Mouse (Mus musculus) gonadal fat pad, adult 2 months (tissue): ENCODE measurements around the gene Rab7b. TPM values are rescaled to one million over a fixed set of nuclear protein-coding genes. Genes with fewer than 3 reads are reported as not detected.

Experiments
- DNase-seq: peaks from one replicate; pipeline ENCODE4 v3.0.0-alpha.2; 2012; ENCODE audit warnings: low read depth
- polyA plus RNA-seq: library from polyadenylated mRNA; depleted of rRNA; stranded (reverse); fragments of >200 nt; gene quantifications from 2 replicates; pipeline ENCODE4 v1.2.3, GENCODE M21; 2012

Gene Rab7b
- polyA plus RNA-seq, 1 experiment = 7.0 TPM

GRCm38 (mm10) chr1:131695308-131695707 lies 6.8 kb downstream of the Rab7b start:
- no peak for DNase-seq

- DNase-seq = no peak
Observed at GRCm38 (mm10) chr1:131696325-131696724, 7.8 kb downstream of the Rab7b start.

- no peak for DNase-seq
Observed at GRCm38 (mm10) chr1:131698770-131699169, 10.3 kb downstream of the Rab7b start.

DNA sequence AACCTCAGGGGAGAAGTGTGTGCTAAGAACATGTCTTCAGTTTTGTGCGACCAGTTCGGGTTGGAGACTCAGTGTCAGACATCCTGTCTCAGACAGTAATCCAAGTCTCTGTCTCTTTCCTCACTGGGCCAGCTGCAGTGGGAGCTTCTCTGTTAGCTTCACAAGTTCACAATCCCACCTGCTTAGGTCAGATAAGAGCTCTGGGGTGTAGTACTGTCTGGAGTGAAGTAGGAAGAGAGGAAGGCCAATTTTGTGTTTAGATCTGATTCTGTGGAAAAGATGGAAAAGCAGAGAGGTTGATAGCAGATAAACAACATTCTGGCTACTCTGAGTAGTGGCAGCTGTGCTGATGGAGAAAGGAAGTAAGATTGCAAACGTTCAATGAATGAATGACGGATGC lies 11.1 kb downstream of the Rab7b start:
- DNase-seq = no peak

DNA sequence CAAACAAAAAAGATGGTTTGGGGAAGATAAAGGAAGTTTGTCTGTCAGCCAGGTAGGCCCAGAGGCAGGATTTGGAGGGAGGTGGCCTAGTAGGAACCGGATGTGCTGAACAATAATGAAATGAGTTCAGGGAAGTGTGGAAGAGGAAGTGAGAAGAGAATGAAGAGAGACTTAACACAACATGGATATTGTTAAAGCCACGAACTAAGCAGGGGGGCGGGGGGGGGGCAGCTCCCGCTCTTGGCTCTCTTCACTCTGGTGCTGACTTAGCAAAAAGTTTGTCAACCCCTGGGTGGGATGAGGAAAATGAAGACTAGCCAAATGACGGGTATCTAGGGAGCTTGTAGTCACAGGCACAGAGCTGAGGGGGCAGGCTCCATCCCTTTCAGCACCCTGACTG lies 12.0 kb downstream of the Rab7b start:
- no peak for DNase-seq

- DNase-seq = no peak
Observed at GRCm38 (mm10) chr1:131701391-131701790, 12.9 kb downstream of the Rab7b start.

DNA sequence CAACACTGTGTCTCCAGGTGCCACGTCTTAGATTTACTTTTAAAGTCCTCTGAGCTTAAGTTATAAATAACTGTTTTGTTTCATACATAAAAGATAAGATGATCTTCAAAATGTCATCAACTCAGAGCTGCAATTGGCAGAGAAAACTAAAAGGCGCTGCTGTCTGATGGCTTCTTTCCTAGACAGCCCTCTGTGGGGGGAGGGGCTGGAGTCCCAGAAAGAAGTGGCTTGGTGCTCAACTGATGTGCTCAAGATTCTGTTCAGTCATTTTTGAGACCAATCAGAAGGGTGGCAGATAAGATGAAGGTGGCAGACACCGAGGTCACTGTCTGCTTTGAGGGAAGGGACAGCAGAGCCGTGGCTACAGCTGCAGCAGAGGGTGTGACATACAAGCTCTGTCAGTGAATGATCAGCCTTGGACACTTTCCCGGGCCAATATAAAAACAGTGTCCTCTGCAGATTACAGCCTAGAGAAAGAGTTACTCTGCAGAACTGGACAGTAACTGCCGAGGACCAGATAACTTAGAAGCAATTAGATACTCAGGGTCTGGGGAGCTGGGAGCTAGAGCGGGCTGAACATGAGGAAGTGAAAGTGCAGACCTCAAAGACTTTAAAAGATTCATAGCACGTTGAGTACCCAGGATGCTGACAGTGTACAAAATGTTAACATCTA lies 13.7 kb downstream of the Rab7b start:
- DNase-seq = no peak

DNA sequence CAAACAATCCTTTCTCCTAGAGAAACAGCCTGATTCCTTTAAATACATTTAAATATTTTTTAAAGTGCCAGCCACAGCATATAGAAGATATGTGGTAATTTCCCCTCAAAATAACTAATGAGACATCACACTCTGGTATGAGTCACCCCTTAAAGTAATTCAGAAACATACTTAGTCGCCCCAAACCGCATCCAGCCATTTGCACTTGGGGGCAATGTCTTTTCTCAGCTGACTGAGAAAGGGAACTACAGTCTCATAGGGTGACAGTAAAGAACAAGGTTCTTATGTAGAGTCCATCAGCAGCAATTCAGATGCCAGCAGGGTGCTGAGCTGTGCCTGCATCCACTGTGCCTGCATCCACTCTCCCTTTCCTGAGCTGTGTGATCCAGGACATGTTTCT lies 15.0 kb downstream of the Rab7b start:
- no peak for DNase-seq

- no peak for DNase-seq
Observed at GRCm38 (mm10) chr1:131708338-131708737, 19.8 kb downstream of the Rab7b start.

DNA sequence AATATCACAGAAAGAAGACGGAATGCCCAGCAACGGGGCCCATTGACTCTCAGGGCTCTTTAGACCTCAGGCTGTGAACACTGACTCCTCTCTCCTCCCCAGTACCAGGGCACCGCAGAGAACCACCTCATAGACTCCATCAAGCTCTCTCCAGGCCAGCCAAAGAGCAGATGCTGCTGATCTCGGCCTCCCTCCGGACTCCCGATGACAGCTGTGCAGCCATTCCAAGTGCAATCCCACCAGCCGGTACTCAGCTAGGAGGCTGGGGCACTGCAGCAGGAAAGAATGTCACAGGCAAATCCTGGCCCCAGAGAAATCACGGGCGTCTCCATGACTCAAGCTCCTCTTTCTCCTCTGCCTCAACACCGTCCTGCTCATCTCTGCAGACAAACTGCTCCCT lies 23.0 kb downstream of the Rab7b start:
- DNase-seq = no peak

GRCm38 (mm10) chr1:131712386-131712785 lies 23.9 kb downstream of the Rab7b start:
- DNase-seq = no peak

DNA sequence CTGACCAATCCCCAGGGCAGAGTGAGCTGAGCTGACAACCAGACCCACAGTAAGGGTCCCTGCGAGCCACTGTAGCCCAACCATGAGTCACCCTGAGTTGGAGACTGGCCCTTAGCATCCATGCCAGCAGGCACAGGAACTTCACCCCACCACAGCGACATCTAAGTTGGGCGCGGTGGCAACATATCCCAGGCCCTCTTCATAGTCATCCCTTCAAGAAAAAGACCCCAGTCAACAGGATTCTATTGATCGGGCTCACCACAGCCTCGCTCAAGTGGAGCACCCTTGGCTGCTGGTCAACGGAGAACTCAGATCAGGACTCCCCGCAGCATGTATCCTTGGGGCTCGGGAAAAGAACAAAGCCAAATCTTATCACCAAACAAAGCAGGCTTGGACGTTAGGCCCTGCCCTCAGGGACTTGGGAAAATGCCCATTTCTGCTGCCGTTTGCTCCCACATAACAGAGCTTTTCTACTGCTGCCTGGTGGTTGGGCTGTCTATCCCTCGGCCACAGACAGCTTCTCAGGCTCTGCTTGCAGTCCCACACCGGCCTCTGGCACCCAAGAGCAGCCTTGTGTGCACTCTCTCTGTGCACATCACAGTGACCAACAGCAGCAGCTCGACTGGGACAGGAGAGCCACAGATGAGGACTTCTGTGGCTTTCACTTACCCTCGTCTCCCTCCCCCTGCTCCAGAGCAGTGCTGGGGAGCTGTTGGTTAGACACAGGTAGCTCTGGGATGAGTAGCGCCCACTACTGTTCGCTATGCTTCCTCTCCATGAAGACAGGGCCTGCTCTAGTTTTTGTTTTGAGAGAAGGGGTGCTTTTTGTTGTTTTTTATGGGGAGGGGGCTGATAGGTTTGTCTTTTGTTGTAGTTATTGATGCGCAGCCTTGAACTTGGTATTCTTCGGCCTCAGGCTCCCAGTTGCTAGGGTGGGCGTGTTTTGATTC lies 26.2 kb downstream of the Rab7b start:
- DNase-seq = no peak

DNA sequence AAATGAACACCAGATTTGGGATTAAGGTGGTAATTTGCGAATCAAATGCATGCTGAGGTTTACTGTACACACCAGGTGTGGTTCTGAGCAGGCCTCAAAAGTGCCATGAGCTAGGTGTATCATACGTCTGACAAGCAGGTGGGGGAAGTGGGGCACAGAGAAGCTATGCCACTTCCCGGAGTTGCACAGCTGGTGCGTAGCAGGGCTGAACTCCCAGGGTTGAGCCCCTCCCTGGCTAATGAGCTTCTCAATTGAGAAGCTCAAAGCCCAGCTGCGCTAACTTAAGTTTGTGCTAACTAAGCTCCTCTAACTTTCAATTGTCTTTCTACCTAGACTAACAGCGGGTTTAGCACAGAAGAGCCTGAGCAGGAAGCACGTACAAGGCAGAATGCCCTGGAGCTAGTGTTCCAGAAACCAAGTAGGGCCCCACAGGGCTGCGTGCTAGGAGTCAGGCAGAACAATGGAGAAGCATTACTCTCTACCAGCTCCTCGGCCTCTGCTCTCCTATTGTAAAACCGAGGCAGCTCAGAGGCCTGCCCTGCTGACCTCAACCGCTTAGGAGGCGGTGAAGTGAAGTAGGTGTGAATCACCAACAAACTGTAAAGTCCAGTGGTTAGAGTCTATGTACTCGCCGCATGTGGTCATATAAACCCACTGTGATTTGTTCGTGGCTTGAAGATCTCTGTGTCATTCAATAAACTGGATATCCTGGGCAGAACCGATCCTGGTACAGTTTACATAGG lies 30.6 kb downstream of the Rab7b start:
- DNase-seq = no peak

- no peak for DNase-seq
Observed at GRCm38 (mm10) chr1:131721989-131722388, 33.5 kb downstream of the Rab7b start.

GRCm38 (mm10) chr1:131723549-131723948 lies 35.1 kb downstream of the Rab7b start:
- DNase-seq = no peak

DNA sequence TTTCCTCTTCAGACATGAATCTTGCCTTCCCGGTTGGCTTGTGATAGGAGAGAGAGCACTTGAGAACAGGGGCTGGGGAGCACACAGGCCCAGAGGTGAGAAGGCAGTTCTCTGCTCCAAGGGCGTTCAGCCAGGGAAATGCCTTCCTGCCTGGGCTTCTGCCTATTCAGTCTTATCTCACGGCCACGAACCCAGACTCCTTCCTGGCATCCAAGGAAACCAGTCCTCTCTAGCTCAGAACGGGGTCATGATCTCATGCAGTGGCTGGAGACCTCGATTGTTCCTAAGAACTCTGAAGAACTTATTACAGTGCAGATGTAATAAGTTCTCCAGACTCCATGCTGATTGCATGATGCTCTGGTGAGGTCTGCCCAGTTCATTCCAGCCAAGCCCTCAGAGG lies 38.1 kb downstream of the Rab7b start:
- no peak for DNase-seq

- DNase-seq = no peak
Observed at GRCm38 (mm10) chr1:131730639-131731437, 42.3 kb downstream of the Rab7b start.

DNA sequence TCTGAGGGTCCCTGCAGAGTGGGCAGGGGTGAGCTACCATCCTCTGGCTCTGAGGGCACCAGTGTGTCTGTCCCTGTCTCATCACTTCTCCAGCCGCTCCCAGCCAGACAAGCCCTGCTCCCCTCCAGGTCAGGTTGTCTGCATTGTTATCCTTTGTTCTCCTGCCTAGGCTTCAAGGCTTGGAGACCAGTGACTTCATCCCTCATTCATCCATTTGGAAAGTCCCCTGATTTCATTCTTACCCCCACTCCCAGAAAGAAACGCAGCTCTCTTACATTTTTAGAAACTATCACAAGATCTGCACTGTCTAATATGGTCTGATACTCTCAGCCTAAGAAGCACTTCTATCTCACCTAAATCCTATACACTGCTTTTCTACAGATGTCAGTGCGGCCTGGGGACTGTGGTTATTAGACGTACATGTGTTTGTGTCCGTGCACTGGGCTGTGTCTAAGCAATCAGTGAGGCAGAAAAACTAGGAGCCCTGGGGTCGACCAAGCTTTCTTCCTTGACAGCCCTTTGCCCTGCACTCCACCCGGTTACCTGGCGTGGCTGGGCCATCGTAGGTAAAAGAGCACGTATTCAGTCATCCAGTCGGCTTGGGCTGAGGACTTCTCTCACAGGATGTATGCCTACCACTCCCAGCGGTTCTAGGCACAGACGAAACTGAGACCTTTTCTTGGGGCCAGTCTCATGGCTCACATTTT lies 45.1 kb downstream of the Rab7b start:
- no peak for DNase-seq

GRCm38 (mm10) chr1:131734657-131735273 lies 46.3 kb downstream of the Rab7b start:
- no peak for DNase-seq

GRCm38 (mm10) chr1:131736494-131736893 lies 48.0 kb downstream of the Rab7b start:
- no peak for DNase-seq
